Mouse (Mus musculus) ES-E14 (cell line): ENCODE measurements around the gene Nrg3.

ENCODE experiments used
- HCFC1 ChIP-seq: IDR thresholded peaks from 2 replicates; pipeline ENCODE4 v1.6.1; 2012; ENCODE audit warnings: low read length, inconsistent platforms, borderline replicate concordance; ENCODE audit not compliant: insufficient read depth
- MAFK ChIP-seq: IDR thresholded peaks from 2 replicates; pipeline ENCODE4 v1.6.1; 2014; ENCODE audit warnings: mild to moderate bottlenecking, low read depth, low read length, inconsistent platforms; ENCODE audit not compliant: insufficient read depth
- ZC3H11A ChIP-seq: IDR thresholded peaks from 2 replicates; pipeline ENCODE4 v1.6.1; 2012; ENCODE audit warnings: low read depth, mild to moderate bottlenecking, inconsistent platforms, low read length, borderline replicate concordance

- TF ChIP-seq MAFK, result no peak
- no peak for TF ChIP-seq ZC3H11A
- no peak for TF ChIP-seq HCFC1
Measured at GRCm38 (mm10) chr14:38374660-38375059, 1098.2 kb downstream of the Nrg3 start.
